Mouse (Mus musculus) thymus, postnatal 0 days (tissue): ENCODE measurements around the gene Gab3. TPM values are rescaled to one million over a fixed set of nuclear protein-coding genes. Genes with fewer than 3 reads are reported as not detected.
"Not testable (repeated sequence)": the region's sequence is repeated elsewhere in the genome, so short reads cannot be mapped to it uniquely, and the experiment has no call there.

Experiments
- DNase-seq: peaks from one replicate; pipeline ENCODE4 v3.0.0-alpha.2; 2015; ENCODE audit warnings: low spot score
- polyA plus RNA-seq: library from polyadenylated mRNA; unstranded; fragments of >200 nt; fragmentation: Nextera tagmentation; extraction: Ambion mirVana; gene quantifications from 2 replicates; pipeline ENCODE4 v1.2.1, GENCODE M21; 2015

Gab3 gene
- polyA plus RNA-seq, 1 experiment from 2014 or later, result 3.6 TPM

DNA sequence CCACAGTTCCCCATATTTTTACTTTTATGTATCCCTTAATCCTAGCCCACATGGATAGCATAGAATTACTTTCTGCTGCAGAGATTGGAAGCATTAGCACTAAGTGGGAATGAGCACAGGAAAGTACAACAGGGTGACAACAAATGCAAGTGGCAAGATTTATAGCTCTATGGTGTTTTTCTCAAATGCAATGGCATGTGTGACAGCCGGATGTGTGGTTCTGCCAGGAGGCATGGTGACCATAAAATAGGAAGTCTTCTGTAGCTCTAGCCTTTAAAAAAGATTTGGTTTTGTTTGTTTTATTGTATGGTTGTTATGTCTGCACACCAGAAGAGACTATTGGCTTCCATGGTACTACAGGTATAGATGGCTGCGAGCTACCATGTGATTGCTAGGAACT, 50.1 kb downstream of the Gab3 start:
- DNase-seq, result no peak

DNA sequence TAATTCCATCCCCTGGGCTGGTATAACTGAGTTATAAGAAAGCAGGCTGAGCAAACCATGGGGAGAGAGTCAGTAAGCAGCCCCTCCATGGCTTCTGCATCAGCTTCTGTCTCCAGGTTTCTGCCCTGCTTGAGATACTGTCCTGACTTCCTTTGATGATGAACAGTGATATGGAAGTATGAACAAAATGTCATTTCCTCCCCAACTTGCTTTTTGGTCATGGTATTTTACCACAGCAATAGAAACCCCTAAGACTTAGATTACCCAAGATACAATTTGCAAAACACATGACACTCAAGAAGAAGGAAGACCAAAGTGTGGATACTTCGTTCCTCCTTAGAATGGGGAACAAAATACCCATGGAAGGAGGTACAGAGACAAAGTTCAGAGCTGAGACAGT, 51.2 kb downstream of the Gab3 start:
- DNase-seq, result not testable (repeated sequence)

DNA sequence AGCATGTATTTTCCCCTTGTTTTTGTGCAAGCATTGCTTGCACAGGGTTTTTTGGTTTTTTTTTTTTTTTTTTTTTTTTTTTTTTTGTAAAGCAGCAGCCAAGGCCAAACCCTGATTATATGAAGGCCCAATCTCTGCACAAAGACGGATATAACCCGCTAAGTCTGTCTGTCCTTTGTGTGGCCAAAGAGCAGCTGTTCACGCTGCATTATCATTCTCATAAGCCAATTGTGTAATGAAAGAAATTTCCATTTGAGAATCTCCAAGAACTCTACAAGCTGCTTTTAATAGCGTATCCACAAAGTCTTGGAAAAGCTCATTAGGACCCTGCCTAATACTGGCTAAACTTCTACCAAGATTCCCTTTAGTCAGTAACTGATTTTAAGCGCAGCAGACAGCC, 101.5 kb downstream of the Gab3 start:
- DNase-seq, result no peak

DNA sequence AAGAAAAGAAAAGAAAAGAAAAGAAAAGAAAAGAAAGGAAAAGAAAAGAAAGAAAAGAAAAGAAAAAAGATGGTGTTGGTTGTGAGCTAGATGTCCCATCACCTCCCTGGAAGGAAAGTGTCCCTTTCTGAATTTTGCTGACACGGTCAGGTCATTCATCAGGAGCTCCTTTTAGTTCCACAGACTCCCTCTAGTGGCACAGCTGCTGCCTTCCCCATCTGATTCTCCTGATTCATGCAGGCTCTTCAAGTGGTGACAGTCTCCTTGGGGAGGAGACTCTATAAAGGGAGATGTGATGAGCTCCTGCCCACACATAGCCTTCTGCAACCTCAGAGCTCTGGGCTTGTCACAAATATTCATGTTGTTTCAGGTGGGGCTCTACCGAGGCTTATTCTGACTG, 122.4 kb downstream of the Gab3 start:
- not testable (repeated sequence) for DNase-seq

DNA sequence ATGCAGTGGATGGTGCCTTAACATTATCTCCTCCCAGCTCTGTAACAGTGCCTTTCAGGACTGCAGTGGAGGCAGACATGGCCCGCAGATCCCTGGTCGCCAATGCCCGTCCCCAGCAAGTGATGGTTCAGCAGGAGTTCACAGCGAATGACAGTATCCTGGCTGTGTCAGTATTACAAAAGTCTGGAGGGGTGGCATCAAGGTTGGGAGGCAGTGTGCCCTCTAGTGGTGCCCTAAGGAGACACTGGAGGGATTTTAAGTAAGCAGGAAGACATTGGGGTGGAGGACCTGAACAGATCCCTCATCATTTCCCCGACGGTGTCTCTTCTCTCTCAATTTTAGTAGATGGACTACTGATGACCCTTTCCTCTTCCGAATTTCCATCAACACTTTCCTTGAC, 126.1 kb downstream of the Gab3 start:
- not testable (repeated sequence) for DNase-seq

Other genes starting within 250 kb of the Gab3 start
- not detected in 2 replicates for gene Gm5936, start 248.3 kb downstream of the Gab3 start, polyA plus RNA-seq
- gene Dkc1, start 10.4 kb upstream of the Gab3 start, polyA plus RNA-seq, result 137 and 165 TPM in 2 replicates
- gene Mpp1, start 45.6 kb upstream of the Gab3 start, polyA plus RNA-seq, result 96.7 and 99.0 TPM in 2 replicates
- gene Smim9, start 78.3 kb upstream of the Gab3 start, polyA plus RNA-seq, result not detected in 2 replicates